Mouse (Mus musculus) cerebellum, adult 2 months (tissue): ENCODE results near the gene Ucp1.
"Not testable (repeated sequence)": the region's sequence is repeated elsewhere in the genome, so short reads cannot be mapped to it uniquely, and the experiment has no call there.

Experiments used
- CTCF ChIP-seq: fragments of 200-500 bp; IDR thresholded peaks from 2 replicates; pipeline ENCODE4 v1.5.1; 2011; ENCODE audit warnings: low read depth, mild to moderate bottlenecking, control low read depth, low read length, moderate library complexity, borderline replicate concordance; ENCODE audit not compliant: insufficient read depth
- POLR2A ChIP-seq: fragments of 200-500 bp; IDR thresholded peaks from 2 replicates; pipeline ENCODE4 v1.6.1; 2011; ENCODE audit warnings: low read length, control low read depth, borderline replicate concordance; ENCODE audit not compliant: insufficient read depth

DNA sequence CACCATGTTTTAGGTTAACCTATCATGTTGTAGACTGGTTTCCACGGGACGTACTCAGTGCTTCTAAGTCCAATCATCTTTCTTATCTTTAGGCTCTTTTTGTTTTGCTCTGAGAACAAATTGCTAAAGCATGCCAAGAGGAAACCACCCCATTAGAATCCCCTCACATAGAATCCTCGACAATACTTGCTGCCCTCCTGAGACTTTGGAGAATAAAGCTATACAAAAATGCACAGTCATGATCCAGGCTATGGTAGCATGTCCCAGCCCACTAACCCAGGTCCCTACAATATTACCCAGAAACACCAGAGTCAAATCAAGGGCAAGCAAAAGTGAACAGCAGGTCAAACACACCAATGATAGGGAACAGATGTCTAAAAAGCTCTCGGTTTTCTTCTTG lies 24.9 kb downstream of the Ucp1 start:
- TF ChIP-seq CTCF, POLR2A: not testable (repeated sequence)
